Mouse (Mus musculus) MEL (cell line): ENCODE results near the gene Agrn.

Experiments used
- CTCF ChIP-seq, 3 experiments: IDR thresholded peaks in 2 of 3; conservative IDR thresholded peaks in 1 of 3; 2 replicates each; pipeline ENCODE4 v1.5.1; 2011 to 2012; ENCODE audit warnings: low read length in 3 of 3, low read depth in 2 of 3, mild to moderate bottlenecking in 2 of 3, improper control_type of control experiment in 1 of 3, inconsistent platforms in 1 of 3, mixed read lengths in 1 of 3, moderate library complexity in 1 of 3; ENCODE audit not compliant: control insufficient read depth in 1 of 3, insufficient read depth in 1 of 3, poor library complexity in 1 of 3, severe bottlenecking in 1 of 3
- MAFK ChIP-seq: IDR thresholded peaks from 2 replicates; pipeline ENCODE4 v1.6.1; 2011; ENCODE audit warnings: low read depth, mild to moderate bottlenecking, low read length, improper control_type of control experiment, borderline replicate concordance
- ZC3H11A ChIP-seq: IDR thresholded peaks from 2 replicates; pipeline ENCODE4 v1.6.1; 2012; ENCODE audit warnings: low read depth, mild to moderate bottlenecking, inconsistent platforms, low read length, improper control_type of control experiment

DNA sequence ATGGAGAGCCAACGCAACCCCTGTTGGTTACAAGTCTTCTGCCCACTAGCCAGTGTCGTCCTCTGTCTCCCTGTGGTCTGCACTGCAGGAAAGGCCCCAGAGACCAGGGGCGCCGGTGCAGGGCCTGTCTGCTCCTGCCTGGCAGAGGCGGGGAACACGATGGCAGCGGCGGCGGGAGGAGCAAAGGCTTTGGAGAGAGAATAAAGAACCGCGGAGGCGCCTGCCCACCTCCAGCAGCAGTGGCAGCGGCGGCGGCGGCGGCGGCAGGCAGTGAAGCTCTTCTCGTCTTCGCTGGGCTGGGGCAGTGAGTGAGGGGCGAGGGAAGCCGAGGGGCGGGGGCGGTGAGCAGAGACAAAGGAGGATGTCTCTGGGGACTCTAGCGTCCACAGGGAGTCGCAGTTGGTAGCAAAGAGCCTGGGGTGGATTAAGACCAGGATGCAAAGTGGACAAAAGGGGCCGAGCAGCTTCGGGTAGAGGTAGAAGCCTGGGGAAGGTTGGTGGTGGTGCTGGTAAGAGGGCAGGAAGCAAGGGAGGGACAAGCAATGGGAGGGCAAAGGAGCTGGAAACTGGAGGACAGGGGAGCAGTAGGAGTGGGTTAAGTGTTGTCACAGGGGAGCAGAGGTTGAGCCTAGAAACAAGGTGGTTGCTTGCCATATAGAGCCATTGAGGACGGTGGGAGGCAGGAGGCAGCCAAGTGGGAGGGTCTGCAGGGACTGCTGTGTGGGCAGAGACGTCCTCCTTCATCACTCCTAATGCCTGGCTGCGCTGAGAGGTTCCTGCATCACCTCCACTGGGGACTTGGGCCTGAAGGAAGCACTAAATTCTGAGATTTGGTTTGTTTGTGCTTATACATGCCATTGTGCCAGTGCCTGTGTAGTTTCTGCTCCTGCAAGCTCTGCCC lies 11.1 kb downstream of the Agrn start:
- TF ChIP-seq CTCF (IDR thresholded peaks at IDR 0.05 in 2 of 3, conservative IDR thresholded peaks at IDR 0.05 in 1 of 3; ENCODE audit: control insufficient read depth in 1 of 3, insufficient read depth in 1 of 3, low read depth in 2 of 3, low read length in 3 of 3, poor library complexity in 1 of 3, severe bottlenecking in 1 of 3): no peak
- no peak for TF ChIP-seq ZC3H11A
- no peak for TF ChIP-seq MAFK
